Mouse (Mus musculus) heart, adult 2 months (tissue): ENCODE results near the gene Rnf32. TPM values are rescaled to one million over a fixed set of nuclear protein-coding genes. Genes with fewer than 3 reads are reported as not detected.

Source experiments
- DNase-seq, 2 experiments: peaks; one replicate each; pipeline ENCODE4 v3.0.0; 2021
- H3K27ac ChIP-seq: fragments of 200-600 bp; 2 replicates; pipeline ENCODE4 v1.8.1; 2022
- H3K27me3 ChIP-seq: fragments of 200-500 bp; 2 replicates; pipeline ENCODE4 v1.6.1; 2012; ENCODE audit warnings: mild to moderate bottlenecking, low read length, inconsistent platforms, mixed read lengths; ENCODE audit not compliant: control insufficient read depth, insufficient read depth
- H3K36me3 ChIP-seq: fragments of 200-500 bp; 2 replicates; pipeline ENCODE4 v1.6.1; 2012; ENCODE audit warnings: low read length, inconsistent platforms; ENCODE audit not compliant: control insufficient read depth, insufficient read depth
- H3K4me1 ChIP-seq: fragments of 200-500 bp; 2 replicates; pipeline ENCODE4 v1.6.1; 2011; ENCODE audit warnings: low read length; ENCODE audit not compliant: control insufficient read depth, insufficient read depth
- H3K4me3 ChIP-seq: fragments of 200-600 bp; 2 replicates; pipeline ENCODE4 v1.8.1; 2022
- H3K79me2 ChIP-seq: fragments of 200-500 bp; replicated peaks from 2 replicates; pipeline ENCODE4 v1.6.1; 2012; ENCODE audit warnings: mild to moderate bottlenecking, inconsistent platforms, low read length, moderate library complexity, mixed read lengths; ENCODE audit not compliant: control insufficient read depth, insufficient read depth
- H3K9ac ChIP-seq: fragments of 200-500 bp; 2 replicates; pipeline ENCODE4 v1.6.1; 2012; ENCODE audit warnings: low read depth, mild to moderate bottlenecking, control low read depth, inconsistent platforms, low read length, mixed read lengths
- CTCF ChIP-seq: fragments of 200-600 bp; IDR thresholded peaks from 2 replicates; pipeline ENCODE4 v1.8.1; 2022; ENCODE audit warnings: antibody characterized with exemption, mild to moderate bottlenecking, moderate library complexity
- EP300 ChIP-seq: fragments of 200-500 bp; IDR thresholded peaks from 2 replicates; pipeline ENCODE4 v1.6.1; 2011; ENCODE audit warnings: low read depth, low read length, control low read depth; ENCODE audit not compliant: insufficient read depth
- POLR2A ChIP-seq: fragments of 200-500 bp; IDR thresholded peaks from 2 replicates; pipeline ENCODE4 v1.6.1; 2011; ENCODE audit warnings: mild to moderate bottlenecking, low read depth, low read length, control low read depth; ENCODE audit not compliant: insufficient read depth
- WGBS: fragments of 180-500 bp; shearing (Covaris S2); methylation state at CpG from one replicate; pipeline ENCODE4 v1.1.7; 2018; 5-methylcytosine and 5-hydroxymethylcytosine counted together
- intact Hi-C: fragments of 180-260 bp; cut with DNase I; formaldehyde crosslinking; loops from one replicate; pipeline ENCODE4 v1.15.1; 2025
- polyA plus RNA-seq: library from polyadenylated mRNA; depleted of rRNA; stranded (reverse); fragments of >200 nt; gene quantifications from 2 replicates; pipeline ENCODE4 v1.2.3, GENCODE M21; 2012
- total RNA-seq, 2 experiments: library from RNA; stranded (reverse); gene quantifications; 2 replicates each; pipeline ENCODE4 v1.2.3; 2021

The Rnf32 gene
- total and polyA plus RNA-seq, 3 experiments: 0.43 to 1.3 (median 0.76) TPM

DNA sequence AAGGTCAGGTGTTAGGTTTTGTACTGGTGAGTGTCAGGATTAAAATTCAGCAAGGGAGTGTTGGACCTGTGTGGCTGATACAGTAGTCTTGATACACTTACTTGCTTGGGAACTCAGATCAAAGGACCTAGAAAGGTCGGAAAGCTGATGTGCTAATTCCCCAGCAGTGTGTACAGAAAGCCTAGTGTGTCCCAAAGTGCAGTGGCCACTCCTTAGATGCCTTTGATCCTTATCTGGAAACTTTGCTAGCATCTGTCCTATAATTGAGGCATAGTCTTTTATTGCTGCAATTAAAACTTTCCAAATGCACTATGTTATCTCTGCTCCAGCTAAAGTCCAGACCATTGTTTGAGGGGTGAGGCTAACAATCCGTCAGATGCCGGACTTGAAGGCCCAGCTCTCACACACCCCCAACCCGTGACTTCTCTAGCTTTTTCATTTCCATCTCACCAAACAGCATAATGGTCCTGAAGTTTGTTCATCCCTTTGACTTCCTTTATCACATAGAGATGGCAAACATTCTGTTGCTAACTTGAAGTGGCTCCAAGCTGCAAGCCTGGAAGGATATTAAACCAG is 16.3 kb downstream of the Rnf32 start:
- H3K36me3 ChIP-seq: no peaks in the 10 kb centered on the region
- no peaks in the 10 kb centered on the region for H3K4me1 ChIP-seq
- H3K27me3 ChIP-seq: no peaks in the 10 kb centered on the region
- intact Hi-C loops: no loop called here
- no peak overlapping the region for H3K4me3 ChIP-seq
- H3K9ac ChIP-seq: no peak overlapping the region
- WGBS: 66% methylated on average over 4 of the region's 4 CpGs
- H3K79me2 ChIP-seq: no peaks in the 10 kb centered on the region
- TF ChIP-seq EP300 (no peak), POLR2A (no peak), CTCF (no peak)
- DNase-seq: no peak
- H3K27ac ChIP-seq: no peak overlapping the region

DNA sequence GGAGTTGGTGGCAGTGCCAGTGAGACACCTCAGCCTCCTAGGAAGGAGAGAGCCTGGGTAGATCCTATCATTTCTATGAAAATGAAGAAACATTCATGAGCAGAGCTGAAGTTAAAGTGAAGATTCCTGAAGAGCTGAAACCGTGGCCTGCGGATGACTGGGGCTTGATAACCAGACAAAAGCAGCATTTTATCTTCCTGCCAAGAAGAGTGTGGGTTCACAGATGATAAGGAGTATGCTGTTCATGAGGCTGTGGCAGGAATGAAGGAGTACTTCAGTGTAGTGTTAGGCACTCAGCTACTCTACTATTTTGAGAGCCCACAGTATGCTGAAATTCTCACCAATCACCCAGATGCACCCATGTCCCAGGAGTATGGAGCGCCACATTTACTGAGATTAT is 22.2 kb downstream of the Rnf32 start:
- Histone ChIP-seq H3K79me2 (no peaks in the 10 kb centered on the region), H3K36me3 (no peaks in the 10 kb centered on the region), H3K4me3 (no peak overlapping the region), H3K9ac (no peak overlapping the region), H3K4me1 (no peaks in the 10 kb centered on the region), H3K27me3 (no peaks in the 10 kb centered on the region), H3K27ac (no peak overlapping the region)
- WGBS: 40% methylated on average over 3 of the region's 3 CpGs
- intact Hi-C loops: no loop called here
- no peak for TF ChIP-seq CTCF
- TF ChIP-seq POLR2A: no peak
- no peak for TF ChIP-seq EP300
- DNase-seq: no peak

DNA sequence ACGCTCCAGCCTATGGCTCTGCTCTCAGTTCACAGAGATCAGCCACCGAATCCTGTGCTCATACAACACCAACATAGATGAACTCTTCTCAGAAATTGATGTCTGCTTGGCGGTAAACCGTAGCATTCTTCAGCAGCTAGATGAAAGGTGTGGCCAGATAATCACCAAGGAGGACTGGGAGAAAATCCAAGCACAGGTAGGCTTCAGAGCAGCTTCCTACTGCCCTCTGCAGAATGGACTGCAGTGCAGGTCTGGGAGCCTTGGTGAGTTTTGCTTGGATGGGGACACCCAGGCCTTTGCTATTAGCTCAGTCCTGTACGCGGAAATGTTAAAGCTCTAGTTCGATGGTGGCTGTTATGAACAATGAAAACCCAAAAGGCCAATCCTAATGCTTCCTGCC is 28.3 kb downstream of the Rnf32 start:
- Histone ChIP-seq H3K9ac (no peak overlapping the region), H3K4me1 (no peaks in the 10 kb centered on the region), H3K27me3 (no peaks in the 10 kb centered on the region), H3K4me3 (no peak overlapping the region), H3K36me3 (no peaks in the 10 kb centered on the region), H3K79me2 (no peaks in the 10 kb centered on the region), H3K27ac (no peak overlapping the region)
- WGBS: 87% methylated on average over 7 of the region's 7 CpGs
- no peak for TF ChIP-seq POLR2A
- TF ChIP-seq CTCF: no peak
- TF ChIP-seq EP300: no peak
- no peak for DNase-seq
- intact Hi-C loops: no loop called here

DNA sequence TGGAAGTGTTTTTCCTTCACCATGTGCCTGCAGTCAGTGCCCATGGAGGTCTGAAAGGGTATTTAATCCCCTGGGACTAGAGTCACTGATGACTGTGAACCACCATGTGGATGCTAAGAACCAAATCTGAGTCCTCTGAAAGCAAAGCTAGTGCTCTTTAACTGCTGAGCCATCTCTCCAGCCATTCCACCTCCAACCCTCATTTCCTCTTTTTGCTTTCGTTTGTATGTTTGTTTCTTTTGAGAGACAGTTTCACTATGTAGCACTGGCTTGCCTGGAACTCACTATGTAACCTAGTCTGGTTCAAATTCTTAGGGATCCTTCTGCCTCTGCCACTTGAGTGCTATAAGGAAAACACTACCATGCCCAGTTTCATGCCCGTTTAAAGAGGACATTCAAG is 34.7 kb downstream of the Rnf32 start:
- Histone ChIP-seq H3K27ac (no peak overlapping the region), H3K4me1 (no peaks in the 10 kb centered on the region), H3K9ac (no peak overlapping the region), H3K4me3 (no peak overlapping the region), H3K27me3 (no peaks in the 10 kb centered on the region), H3K79me2 (no peaks in the 10 kb centered on the region), H3K36me3 (no peaks in the 10 kb centered on the region)
- DNase-seq: no peak
- 64% methylated on average over 2 of the region's 2 CpGs for WGBS
- intact Hi-C loops: no loop called here
- TF ChIP-seq EP300 (no peak), CTCF (no peak), POLR2A (no peak)

DNA sequence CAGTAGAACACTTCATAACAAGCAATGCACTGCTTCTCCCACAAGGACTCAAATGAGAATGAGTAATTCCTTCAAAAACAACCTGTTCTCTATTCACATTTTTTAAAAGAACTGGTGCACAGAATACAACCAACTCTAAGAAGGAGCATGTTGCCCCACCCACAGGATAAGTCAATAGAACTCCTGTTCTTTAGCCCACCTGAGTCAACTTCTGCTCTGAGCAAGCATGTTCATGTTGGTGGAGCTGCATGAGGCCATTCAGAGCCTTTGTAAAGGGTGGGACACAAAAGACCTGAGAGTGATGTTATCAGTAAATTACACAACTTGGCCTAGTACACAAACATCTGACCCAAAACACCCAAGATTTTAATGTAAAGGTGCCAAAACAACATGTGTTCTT is 42.6 kb downstream of the Rnf32 start:
- Histone ChIP-seq H3K27me3 (no peaks in the 10 kb centered on the region), H3K27ac (no peak overlapping the region), H3K9ac (no peak overlapping the region), H3K4me3 (no peak overlapping the region), H3K36me3 (no peaks in the 10 kb centered on the region), H3K79me2 (no peaks in the 10 kb centered on the region), H3K4me1 (no peaks in the 10 kb centered on the region)
- TF ChIP-seq EP300 (no peak), CTCF (no peak), POLR2A (no peak)
- no peak for DNase-seq
- intact Hi-C loops: no loop called here

DNA sequence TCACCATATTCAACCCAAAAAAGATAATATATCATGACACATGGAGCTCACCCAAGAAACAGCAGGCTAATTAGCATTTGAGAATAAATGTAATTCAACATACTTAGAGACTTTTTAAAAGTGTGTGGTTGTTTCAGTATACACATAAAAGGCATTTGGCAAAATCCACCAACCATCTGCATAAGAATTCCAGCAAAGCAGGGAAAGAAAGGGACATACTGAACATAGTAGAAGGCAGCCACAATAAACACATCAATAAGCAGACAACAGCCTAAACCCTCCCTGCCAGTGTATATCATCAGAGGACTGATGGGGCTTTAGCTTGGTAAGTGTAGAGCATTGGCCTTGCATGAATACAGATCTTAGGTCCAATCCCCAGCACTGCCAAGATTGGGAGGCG is 49.0 kb downstream of the Rnf32 start:
- intact Hi-C loops: no loop called here
- DNase-seq: no peak
- Histone ChIP-seq H3K4me1 (no peaks in the 10 kb centered on the region), H3K9ac (no peak overlapping the region), H3K27ac (no peak overlapping the region), H3K36me3 (no peaks in the 10 kb centered on the region), H3K79me2 (no peaks in the 10 kb centered on the region), H3K27me3 (no peaks in the 10 kb centered on the region), H3K4me3 (no peak overlapping the region)
- TF ChIP-seq CTCF: no peak
- TF ChIP-seq POLR2A: no peak
- no peak for TF ChIP-seq EP300
- WGBS: 83% methylated on average over 1 of the region's 1 CpGs
